Mouse (Mus musculus) megakaryocyte, embryonic 14.5 days (primary cell): ENCODE measurements around the gene Dnajb6.

ENCODE experiments used
- FLI1 ChIP-seq: IDR thresholded peaks from 2 replicates; pipeline ENCODE4 v1.6.1; 2012; ENCODE audit warnings: low read length, inconsistent platforms, mixed read lengths
- GATA1 ChIP-seq: IDR thresholded peaks from 3 replicates; pipeline ENCODE4 v1.6.1; 2012; ENCODE audit warnings: mixed read lengths, low read length, inconsistent platforms, borderline replicate concordance

GRCm38 (mm10) chr5:29778029-29778428 lies 42.5 kb downstream of the Dnajb6 start:
- TF ChIP-seq GATA1 (no peak), FLI1 (no peak)
